Mouse (Mus musculus): Measurements from ENCODE around the gene Dock11.

Dock11 gene

DNA sequence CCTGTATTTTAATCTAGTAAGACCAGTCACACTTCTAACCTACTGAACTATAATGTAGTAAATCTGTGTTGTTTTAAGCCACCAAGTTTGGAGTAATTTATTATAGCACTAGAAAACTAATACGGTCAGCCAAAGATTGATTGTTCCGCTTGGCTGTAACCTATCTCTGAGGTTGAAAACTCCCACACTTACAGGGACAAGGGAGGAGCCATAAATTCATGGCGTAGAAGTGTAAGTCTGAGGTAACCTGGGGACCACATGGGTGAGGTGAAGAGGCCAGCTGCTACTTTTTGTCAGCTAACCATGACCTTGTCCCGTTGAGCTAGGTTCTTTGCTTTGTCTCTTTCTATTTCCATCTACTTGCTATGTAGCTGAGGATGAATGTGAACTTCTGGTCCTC is 61.5 kb downstream of the Dock11 start:
- no peak for DNase-seq (ENCODE audit: low spot score in 2 of 2)

GRCm38 (mm10) chrX:35951945-35952344 is 63.3 kb downstream of the Dock11 start:
- DNase-seq (ENCODE audit: low spot score in 2 of 2): no peak

DNA sequence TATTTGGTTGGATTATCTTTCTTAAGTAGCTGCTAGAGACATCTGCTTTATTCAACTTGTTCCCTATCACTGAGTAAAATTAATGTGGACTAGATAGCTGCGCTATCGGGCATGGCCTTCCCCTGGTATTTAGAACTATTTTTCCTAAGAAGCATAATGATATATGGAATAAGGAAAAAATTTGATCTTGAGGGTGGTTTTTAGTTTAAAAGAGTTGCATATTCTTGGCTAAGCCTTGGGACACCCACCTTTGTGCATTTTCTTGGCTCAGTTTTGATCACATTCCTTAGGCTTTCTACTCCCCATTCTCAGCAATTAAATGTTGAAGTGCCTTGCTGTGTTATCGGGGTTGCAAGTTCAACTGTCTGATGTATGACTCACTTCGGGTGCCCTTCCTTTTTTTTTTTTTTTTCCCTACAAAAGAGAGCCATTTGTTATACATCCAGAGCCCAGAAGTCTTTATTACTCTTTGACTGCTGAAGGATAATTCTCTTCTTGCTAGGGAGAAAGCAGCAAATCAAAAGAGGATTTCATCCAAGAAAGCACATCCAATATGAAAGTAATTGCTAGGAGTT is 64.0 kb downstream of the Dock11 start:
- no peak for DNase-seq (ENCODE audit: low spot score in 2 of 2)

- no peak for DNase-seq (ENCODE audit: low spot score in 2 of 2)
These were observed 67.6 kb downstream of the Dock11 start for GRCm38 (mm10) chrX:35956236-35956635.

- DNase-seq (ENCODE audit: low spot score in 2 of 2): no peak
These were observed 74.5 kb downstream of the Dock11 start for GRCm38 (mm10) chrX:35963087-35963486.

DNA sequence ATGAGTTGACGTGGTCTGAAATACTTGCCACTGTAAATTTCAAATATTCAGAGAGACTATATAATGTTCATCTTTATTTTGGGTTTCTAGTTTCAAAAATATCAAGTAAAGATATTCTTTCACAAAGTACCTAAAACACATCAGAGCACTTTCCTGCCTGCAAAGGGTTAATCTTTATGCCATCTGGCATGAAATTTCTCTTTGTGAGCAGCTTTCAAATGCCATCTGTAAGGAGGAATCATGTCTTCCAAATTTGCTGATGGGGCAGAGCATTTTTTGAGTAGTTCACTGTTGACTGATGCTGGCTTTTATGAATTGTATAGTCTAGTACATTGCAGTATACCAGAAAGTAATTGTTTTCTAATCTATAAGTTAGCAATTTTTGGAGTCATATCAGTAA is 80.6 kb downstream of the Dock11 start:
- DNase-seq (ENCODE audit: low spot score in 2 of 2): no peak

- no peak for DNase-seq (ENCODE audit: low spot score in 2 of 2)
These were observed 88.0 kb downstream of the Dock11 start for GRCm38 (mm10) chrX:35976657-35977056.

GRCm38 (mm10) chrX:35987981-35988380 is 99.3 kb downstream of the Dock11 start:
- DNase-seq (ENCODE audit: low spot score in 2 of 2): no peak

DNA sequence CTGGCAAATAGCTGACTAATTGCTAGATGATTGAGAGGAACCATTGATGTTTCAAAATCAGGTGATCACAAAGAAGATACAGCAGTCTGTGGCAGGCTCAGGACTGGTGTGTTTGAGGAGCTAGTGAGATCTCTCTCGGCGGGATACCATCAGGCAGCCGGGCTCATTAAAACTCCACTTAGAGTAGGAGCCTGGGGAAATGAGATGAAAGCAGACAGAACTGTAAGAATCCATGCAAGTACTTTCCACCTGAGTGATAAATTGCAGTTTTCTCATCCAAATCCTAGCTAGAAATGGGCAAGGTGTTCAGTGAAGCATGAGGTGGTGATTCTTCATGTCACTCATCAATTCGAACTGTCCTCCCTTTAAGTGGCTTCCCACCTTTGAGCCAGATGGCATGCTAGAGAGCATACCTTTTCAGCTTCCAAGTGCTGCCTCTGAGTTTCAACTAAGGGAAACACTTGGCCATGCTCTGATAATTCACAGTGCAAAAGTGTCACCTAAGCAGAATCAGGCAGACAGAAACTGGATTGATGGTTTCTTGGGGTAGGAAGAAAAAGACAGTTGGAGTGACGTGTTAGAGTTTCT is 102.0 kb downstream of the Dock11 start:
- DNase-seq (ENCODE audit: low spot score in 2 of 2): no peak

- no peak for DNase-seq (ENCODE audit: low spot score in 2 of 2)
These were observed 105.6 kb downstream of the Dock11 start for GRCm38 (mm10) chrX:35994226-35994625.

DNA sequence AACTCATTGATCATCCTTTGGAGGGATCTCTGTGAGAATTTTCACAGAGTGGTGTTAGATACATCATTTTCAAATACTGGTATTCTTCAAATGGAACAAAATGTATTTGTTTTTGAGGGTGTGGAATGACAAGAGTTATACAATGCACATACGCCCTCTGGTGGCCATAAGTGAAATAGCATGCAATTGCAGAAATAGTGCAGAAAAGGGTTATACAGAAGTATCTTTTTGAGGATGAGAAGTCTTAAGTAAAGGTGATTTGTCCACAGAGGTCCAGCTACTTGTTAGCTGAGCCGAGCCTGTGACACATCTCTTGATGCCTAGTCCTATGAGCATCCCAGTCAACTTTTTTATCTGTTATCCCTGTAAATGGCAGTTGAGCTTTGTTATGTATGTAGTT is 108.4 kb downstream of the Dock11 start:
- DNase-seq (ENCODE audit: low spot score in 2 of 2): no peak

DNA sequence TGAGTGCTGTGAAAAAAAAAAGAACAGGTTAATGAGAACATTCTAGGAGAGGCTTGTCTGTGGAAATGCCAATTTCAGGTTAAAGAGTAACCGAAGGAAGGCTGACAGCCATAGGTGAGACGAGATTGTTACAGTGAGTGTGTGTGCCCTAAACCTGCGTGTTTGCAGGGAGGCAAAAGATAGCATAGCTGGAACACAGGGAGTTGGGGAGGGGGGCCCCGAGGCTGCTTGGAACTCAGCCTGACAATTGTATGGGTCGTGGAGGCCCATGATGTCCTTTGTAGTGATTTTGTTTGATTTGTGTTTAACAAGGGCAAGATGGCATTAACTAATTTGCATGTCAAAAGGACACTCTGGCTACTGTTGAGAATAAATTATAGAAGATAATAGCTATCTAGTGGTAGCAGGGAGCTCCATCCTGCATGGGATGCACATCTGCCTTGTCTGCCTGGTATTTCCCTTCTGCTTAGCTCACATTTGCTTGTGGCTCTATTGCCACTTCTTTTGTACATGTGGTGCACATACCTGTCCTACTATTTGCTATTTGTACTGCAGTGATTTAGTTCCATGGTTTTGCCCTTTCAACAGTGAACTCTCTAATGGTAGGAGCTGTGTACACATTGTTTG is 109.3 kb downstream of the Dock11 start:
- no peak for DNase-seq (ENCODE audit: low spot score in 2 of 2)

- DNase-seq (ENCODE audit: low spot score in 2 of 2): no peak
These were observed 137.0 kb downstream of the Dock11 start for GRCm38 (mm10) chrX:36025651-36026050.

DNA sequence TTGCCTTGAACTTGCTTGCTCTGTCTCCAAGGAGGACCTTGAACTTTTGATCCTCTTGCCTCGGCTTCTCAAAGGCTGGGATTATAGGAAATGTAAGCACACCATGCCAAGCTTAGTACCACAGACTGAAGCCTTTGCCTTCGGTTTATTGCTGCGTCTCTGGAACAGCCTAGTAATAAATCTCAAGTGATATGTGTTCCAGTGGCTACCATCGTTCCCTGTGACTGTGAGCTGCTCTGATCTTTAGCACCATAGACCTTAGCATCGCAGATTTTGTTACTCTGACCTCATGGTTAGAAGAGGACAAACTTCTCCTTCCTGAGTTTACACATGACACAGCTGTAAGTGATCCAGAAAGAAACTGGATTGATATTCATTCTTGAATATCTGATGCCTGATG is 142.5 kb downstream of the Dock11 start:
- DNase-seq (ENCODE audit: low spot score in 2 of 2): no peak

GRCm38 (mm10) chrX:36034045-36034444 is 145.4 kb downstream of the Dock11 start:
- DNase-seq (ENCODE audit: low spot score in 2 of 2): no peak

DNA sequence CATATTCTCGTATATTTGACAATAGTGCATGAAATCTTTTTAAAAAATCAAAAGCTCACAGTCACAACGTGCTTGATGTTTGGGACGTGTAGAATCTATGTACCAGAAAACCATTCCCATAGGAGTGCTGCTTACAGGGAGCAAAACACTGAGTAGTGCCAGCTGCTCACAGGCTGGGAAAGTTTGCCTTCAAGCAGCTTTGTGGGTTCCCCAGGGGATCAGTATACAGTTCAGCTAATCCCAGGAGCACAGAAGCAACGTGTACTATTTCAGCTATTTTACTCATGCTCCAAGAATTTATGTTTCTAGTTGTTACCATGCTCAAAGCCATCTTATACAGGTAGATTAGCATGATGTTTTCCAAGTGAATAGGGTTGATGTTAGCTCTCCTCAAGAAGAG is 157.1 kb downstream of the Dock11 start:
- DNase-seq (ENCODE audit: low spot score in 2 of 2): no peak

GRCm38 (mm10) chrX:36047451-36047850 is 158.8 kb downstream of the Dock11 start:
- no peak for DNase-seq (ENCODE audit: low spot score in 2 of 2)

- DNase-seq (ENCODE audit: low spot score in 2 of 2): no peak
These were observed 161.7 kb downstream of the Dock11 start for GRCm38 (mm10) chrX:36050312-36050711.

DNA sequence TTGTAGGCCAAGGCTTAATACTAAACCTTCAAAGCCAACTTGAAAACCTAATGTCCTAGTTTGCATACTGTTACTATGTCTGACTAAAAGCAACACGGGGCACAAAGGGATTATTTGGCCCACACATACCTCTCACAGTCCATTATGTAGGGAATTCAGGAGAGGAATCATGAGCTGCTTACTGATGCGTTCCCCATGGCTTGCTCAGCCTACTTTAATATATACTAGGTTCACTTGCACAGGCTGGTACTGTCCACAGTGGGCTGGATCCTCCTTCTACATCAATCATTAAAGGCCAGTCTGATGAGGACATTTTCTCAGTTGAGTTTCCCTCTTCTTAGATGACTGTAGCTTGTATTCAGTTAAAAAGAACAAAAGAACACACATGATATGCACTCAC is 185.4 kb downstream of the Dock11 start:
- DNase-seq (ENCODE audit: low spot score in 2 of 2): no peak

DNA sequence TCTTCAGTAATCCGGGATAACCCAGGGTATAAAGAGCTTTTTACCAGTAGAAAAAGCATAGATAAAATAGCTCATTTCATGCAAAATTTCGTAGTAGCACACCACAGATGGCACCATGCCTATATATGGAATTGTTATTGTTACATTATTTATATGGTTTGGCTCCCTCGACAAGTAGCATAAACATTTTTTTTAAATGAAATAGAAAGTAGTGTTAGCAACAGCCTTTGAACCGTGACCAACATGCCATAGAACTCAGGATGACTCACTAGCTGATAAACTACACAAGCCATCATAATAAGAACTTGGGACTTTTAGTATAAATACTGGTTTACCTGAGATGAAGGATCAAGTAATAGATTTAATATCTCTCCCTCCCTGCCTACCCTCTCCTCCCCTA is 188.5 kb downstream of the Dock11 start:
- DNase-seq (ENCODE audit: low spot score in 2 of 2): no peak

GRCm38 (mm10) chrX:36082917-36083316 is 194.3 kb downstream of the Dock11 start:
- DNase-seq (ENCODE audit: low spot score in 2 of 2): no peak

DNA sequence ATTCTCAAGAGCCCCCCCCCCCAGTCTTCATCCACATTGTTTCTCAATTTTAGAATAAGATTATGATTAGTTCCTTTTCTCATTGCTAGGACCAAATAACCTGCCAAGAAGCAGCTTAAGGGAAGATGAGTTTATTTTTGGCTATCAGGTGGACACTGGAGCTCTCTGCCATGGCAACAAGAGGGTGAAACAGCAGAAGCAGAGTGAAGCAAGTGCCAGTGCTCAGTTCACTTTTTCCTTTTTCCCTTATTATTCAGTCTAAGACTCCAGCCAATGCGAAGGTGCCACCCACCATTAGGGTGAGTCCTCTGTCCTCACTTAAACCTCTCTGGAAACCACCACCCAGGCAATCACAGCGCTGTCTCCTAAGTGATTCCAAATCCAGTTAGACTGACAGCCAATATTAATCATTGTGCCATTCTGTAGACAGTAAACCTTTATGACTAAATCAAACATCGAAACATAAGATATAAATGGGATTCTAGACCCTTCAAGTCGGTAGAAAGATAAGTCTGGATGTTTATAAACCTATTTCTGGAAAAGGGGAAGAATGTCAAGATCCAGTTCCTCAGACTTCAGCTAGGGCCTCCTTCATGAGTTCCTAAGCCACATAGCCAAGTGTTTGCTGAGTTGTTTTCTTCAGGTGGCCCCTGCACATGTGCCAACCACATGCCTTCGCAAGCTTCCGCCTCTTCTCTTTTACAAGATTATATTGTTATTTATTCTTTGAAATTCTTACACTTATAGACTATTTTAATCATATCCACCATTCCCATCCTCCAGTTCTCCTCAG is 200.0 kb downstream of the Dock11 start:
- no peak for DNase-seq (ENCODE audit: low spot score in 2 of 2)

DNA sequence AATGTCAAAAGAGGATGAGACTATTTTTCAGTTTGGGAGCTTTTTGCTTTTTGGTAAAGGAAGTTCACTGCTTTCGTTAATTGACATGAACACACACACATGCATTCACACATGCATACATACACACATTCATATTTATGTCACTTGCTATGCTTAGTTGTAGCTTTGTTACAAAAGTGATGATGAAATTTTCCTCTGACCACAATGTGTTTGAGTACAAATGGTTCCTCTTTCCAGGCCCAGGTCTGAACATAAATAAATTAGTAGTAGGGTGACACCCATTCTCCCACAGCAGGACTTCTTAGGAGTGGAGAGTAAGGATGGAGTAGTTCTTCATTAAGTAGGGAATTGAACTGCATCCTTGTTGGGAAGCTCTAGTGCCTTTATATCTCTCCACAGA is 212.3 kb downstream of the Dock11 start:
- no peak for DNase-seq (ENCODE audit: low spot score in 2 of 2)

Data from frontal cortex, postnatal 10 days (tissue).